Mouse (Mus musculus) ovary, adult 18-20 months (tissue): ENCODE results near the gene Prkrip1.
"Not testable (repeated sequence)": the region's sequence is repeated elsewhere in the genome, so short reads cannot be mapped to it uniquely, and the experiment has no call there.

Source experiments
- DNase-seq: peaks from one replicate; pipeline ENCODE4 v3.0.0; 2022; ENCODE audit warnings: low spot score, mixed read lengths

The Prkrip1 gene

DNA sequence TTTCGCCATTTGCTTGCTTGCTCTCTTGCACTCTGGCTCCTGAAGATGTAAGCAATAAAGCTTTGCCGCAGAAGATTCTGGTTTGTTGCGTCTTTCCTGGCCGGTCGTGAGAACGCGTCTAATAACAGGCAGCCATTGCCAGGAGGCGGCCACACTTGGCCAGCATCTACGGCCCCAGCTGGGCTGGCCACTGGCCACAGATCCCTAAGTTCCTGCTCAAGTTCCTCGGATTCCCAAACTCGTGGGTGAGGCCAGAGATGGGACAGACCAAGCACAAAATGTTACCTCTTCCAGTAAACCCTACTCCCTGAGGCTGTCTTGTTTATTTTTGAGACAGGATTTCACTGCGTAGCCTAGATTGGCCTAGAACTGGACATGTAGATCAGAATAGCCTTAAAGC lies 38.7 kb downstream of the Prkrip1 start:
- not testable (repeated sequence) for DNase-seq

DNA sequence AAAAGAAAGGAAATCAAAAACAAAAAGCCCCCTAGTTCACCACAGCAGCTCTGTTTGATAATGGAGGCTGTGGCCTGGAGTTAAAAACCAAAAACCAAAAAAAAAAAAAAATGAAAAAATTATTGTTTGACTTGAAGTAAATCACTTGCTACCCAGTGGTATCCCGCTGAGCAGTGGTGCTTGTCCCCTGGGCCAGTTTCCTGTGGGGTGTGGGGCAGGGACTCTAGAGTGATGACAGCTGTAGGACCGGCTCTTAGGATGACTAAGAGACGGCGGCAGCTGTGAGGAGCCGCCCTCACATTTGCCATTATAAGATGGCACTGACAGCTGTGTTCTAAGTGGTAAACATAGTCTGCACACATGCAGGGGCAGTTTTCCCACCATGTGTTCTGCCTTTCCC lies 43.4 kb downstream of the Prkrip1 start:
- no peak for DNase-seq

DNA sequence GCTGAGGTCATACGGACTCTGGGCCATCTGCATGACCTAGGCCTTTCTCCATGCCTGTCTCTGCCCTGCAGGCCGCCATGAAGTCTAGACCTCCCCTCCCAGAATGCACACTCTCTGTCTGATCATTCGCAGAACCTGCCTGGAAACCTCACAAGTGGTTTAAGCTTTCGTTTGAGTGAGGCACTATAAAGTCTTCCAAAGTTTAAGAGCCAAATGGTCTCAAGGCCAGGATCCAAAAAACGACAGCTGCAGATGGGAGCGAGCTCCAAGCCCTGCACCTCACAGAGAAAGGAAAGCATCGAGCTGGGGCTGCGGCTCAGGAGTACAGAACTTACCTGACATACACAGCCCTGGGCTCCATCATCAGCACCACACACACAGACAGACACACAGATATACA lies 46.4 kb downstream of the Prkrip1 start:
- no peak for DNase-seq

DNA sequence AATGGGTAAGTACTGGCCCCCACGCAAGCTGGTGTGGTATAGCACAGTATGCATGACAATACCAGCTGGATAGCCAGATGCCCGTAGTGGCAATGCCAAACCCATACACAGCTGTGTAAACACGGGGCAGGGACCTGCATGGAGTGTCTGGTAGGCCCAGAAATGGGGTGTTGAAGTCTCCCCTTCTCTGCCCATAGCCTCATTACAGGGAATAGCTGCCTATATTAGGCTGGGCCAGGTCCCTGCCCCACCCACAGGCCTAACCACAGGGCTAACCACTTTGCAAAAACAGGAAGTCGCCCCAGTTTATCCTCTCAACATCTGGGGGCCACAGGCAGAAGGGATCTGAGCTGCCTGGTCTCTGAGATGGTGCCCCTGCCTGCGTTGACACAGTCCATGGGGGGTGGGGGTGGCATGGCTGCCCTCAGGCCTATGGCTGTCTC lies 49.6 kb downstream of the Prkrip1 start:
- not testable (repeated sequence) for DNase-seq

DNA sequence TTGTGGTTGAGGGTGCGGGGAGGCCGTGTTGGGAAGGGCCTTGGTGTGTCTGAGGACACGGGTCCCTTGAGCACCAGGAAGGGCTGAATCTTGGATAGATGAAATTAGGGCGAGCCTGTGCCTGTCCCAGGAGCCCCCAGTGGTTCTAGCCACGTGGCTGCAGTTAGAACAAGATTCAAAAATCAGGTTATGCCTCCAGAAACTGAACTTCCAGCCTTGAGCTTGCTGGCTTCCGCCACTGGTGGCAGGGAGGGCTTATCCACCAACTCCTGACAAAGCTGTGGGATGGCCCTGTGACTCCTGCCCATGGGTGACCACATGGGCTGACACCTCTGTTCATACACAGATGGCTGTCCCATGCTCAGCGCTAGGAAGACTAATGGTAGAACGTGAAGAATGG lies 51.1 kb downstream of the Prkrip1 start:
- no peak for DNase-seq

DNA sequence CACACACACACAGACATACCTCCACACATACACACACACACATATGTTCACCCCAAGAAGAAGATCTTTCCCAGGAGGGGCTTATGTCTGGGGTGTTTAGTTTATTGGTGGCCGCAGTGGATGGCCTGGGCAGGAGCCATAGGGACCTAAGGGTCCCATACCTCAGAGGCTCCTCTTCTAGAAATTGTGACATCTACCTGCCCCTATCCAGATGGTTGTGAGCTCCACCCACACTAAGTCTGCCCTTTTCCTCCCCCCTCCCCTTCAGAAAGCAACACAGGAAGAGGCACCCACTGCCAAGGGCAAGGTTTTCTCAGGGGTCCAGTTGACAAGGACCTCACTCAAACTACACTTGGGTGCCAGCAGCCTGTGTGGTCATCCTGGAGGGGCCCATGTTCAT lies 51.8 kb downstream of the Prkrip1 start:
- DNase-seq: no peak

DNA sequence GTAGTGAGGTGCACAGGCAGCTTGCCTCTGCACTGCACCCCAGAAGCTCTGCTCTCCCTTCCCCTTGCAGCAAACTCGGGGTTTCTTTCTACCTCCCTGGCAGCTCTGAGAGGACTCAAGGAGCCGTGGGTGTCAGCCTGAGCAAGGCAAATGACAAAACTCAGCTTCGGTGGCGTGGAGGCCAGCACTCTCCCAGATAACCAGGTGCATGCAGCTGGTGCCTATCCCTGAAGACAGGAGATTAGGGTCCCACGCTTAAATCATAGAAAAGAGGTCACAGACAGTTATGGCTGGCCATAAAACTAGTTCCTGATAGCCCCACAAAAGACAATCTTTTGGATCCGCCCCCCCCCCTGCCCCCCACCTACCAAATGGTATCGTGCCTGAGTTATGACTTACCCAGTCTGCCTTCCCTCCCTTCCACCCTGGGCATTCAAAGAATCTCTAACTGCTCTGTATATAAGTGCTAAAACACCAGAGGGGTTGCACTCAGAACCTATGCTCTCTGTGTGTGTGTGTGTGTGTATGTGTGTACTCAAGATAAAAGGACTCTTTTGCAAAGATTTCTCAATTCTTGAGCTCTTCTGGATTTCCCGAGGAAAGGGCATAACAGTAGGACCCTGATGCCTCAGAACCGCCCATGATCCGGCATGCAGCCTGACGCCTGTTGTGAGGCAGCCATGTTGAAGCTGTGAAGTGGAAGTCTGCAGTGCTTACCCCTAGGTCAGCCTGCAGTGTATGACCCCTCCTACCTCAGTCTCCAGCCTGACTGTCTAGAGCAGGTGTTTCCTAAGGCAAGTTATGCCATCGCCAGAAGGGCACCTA lies 53.9 kb downstream of the Prkrip1 start:
- DNase-seq: no peak

DNA sequence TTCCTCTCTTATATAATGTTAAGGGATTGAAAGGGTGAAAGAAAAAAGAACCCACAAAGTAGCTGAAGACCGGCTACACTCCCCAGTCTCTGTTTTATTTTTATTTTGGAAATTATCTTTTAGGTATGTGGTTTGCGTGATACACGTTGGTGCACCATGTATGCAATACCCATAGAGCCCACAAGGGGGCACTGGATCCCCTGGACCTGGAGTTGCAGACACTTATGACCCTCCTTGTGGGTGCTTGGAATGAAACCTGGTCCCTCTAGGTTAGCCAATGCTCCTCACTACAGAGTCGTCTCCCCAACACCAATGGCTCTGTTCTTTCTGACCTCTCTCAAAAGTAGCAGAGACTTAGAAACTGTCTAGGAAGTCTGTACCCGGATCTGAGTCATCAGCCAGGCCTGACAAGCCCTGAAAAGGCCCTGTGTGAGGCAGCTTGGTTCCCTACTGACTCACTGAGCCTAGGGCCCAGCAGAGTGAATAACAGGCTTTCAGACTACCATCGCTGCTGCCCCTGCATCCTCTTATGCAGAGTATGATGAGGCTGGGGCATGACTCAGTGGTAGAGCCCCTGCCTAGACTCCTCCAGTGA lies 55.5 kb downstream of the Prkrip1 start:
- DNase-seq: no peak

DNA sequence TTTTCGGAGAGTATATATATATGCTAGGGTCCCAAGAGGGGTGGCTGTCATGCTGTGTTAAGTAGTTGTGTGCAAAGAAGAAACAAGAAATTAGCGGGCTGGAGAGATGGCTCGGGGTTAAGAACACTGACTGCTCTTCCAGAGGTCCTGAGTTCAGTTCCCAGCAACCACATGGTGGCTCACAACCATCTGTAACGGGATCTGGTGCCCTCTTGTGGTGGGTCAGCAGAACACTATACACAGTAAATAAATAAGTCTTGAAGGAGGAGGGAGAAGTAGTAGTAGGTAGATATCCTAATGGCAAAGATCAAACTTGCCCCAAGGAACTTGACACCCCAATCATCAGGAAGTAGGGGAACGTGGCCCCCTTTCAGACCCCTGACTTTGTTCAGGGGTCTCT lies 56.0 kb downstream of the Prkrip1 start:
- no peak for DNase-seq

DNA sequence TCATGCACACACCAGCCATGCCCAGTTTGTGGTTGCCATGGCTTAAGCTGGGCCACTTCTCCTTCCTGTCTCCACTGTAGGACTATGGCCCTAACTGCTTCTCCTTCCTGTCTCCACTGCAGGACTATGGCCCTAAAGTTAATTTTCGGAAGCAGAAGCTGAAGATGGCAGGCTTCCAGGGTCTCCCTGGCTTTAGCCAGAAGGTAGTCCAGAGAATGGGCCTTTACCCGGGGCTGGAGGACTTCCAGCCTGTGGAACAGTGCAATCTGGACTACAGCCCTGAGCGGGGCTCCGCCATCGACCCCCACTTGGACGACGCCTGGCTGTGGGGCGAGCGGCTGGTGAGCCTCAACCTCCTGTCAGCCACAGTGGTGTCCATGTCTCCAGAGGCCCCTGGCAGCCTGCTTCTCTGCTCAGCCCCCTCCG lies 58.7 kb downstream of the Prkrip1 start:
- no peak for DNase-seq

DNA sequence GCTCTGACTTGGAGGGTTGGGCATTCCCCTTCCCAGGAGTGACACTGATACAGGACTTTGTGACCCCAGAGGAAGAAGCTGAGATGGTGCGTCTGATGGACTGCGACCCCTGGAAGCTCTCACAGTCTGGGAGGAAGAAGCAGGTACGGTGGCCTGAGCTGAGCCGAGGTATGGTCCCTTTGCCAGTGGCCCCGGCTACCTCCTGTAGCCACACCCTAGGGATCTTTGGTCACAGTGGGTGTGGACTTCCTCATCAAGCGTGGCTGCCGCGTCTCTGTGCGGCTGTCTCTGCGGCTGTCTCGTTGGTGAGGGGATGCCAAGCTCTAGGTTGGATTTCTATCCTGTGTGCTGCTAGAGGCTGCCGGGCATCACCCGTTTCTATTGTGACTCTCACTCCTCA lies 59.4 kb downstream of the Prkrip1 start:
- no peak for DNase-seq

DNA sequence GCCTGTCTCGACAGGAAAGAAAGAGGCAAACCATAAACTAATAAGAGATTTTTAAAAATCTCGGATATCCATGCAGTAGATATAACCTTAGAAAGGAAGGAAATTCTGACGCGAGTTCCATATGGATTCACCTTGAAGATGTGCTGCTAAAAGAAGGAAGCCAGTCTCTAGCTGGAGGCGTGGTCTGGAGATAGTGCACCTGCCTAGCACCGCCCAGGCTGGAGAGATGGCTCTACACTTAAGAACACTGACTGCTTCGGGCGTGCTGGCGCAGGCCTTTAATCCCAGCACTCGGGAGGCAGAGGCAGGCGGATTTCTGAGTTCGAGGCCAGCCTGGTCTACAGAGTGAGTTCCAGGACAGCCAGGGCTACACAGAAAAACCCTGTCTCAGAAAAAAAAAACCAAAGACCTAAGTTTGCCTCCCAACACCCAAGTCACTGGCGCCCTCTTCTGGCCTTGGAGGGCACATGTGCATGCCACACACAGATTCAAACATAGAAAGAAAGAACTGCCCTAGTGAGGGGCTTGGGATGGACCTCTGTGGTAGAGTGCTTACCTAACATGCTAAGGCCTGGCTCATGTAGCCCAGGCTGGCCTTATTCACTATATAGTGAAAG lies 61.0 kb downstream of the Prkrip1 start:
- no peak for DNase-seq

DNA sequence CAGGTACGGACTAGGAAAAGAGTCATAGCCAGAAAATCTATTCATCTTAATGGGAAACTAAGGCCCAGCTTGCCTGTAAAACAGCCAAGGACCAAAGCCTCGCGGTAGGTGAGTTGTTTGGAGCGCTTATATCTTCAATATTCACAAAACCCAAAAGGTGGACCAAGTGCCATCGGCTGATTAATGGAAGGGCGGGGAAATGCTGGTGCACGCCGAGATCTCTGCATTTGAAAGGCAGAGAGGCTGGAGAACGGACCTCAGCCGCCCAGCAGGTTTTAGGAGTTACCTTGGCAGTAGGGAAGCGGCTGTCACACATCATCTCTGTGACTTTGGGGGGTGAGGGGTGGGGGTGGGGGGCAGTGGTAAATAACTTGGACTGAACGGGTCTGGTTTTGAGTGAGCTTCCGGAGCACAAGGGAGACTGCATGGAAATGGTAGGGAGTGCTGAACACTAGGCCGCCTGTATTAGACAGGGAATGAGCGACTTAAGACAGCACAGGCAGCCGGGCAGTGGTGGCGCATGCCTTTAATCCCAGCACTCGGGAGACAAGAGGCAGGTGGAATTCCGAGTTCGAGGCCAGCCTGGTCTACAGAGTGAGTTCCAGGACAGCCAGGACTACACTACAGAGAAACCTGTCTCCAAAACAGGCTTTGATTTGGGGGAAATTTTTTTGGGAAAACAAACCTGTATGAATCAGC lies 62.3 kb downstream of the Prkrip1 start:
- no peak for DNase-seq

DNA sequence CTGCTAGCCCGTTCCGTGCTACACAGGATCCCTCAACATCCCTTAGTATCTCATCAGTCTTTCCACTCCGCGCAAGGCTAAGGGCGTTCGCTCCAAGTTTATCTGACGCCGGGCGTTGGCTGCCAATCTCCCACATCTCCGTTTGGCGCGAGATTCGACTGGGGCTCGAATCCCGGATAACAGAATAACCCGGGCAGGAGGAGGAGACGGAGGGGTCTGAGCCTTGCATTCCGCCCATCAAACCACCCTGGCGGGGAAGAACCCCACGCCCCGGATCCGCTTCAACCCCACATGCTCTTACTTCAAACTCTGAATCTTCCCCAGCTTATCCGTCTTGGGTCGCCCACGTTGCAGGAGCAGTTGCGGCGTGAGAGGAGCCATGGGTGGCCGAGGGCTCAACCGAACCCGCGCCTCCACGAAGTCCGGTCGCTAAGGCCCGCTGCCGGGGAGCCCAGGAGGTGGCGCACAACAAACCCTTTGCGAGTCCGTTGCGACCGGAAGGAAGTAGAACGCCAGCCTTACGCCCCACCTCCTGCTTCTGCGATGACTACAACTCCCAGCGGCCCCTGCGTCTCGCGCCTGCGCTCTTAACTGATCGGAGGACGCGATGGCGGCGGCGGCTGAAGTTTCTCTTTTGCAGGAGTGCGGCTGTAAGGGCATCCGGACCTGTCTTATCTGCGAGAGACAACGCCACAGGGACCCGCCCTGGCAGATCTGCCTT lies 63.0 kb downstream of the Prkrip1 start, which contains the start of the genes Lrwd1 and Alkbh4:
Gene Lrwd1 (minus strand): TSS at position 504 of the 721 bp plus-strand sequence.
Gene Alkbh4 (plus strand): TSS at position 576 of the 721 bp plus-strand sequence.
- DNase-seq: peak; percentile 93
